Mouse (Mus musculus): ENCODE measurements around the gene Slc38a7. TPM values are rescaled to one million over a fixed set of nuclear protein-coding genes. Genes with fewer than 3 reads are reported as not detected.

The Slc38a7 gene
- polyA plus RNA-seq, 1 experiment = 26.2 TPM

DNA sequence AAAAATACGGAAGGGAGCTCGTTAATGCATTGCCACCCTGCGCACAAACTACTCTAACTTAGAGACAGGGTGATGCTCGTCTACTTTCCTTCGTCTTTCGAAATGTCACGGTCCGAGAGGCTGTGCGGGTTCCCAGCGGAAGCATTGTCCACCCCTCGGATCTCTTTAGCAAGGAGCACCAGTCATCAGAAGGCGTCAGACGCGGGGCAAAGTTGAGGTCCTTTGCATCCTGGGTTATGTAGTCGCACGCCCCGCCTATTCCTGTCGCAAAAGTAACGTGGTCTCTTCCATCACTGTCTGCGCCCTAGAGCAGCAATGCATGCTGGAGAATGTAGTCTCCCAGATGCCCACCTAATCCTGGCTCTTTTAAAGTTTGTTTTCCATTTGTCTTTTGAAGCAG is 45.5 kb downstream of the Slc38a7 start:
- H3K36me3 ChIP-seq (ENCODE audit: control insufficient read depth, insufficient read depth) = peaks cover 7% of the 10 kb centered on the region
- H3K79me2 ChIP-seq (ENCODE audit: control insufficient read depth, insufficient read depth) = peaks cover 49% of the 10 kb centered on the region
- peak overlapping the region; percentile 93 for H3K4me3 ChIP-seq (ENCODE audit: insufficient read depth, poor library complexity, severe bottlenecking)
- H3K27me3 ChIP-seq (ENCODE audit: control insufficient read depth, insufficient read depth, insufficient read length) = no peaks in the 10 kb centered on the region
- peak overlapping the region; percentile 43 for H3ac ChIP-seq (ENCODE audit: control insufficient read depth, insufficient read length, low read depth)
- peaks cover 42% of the 10 kb centered on the region for H3K79me3 ChIP-seq (ENCODE audit: low read depth)
- TF ChIP-seq CEBPB (IDR thresholded peaks at IDR 0.05; ENCODE audit: low read depth) (no peak), USF1 (IDR thresholded peaks at IDR 0.05; ENCODE audit: low read depth) (peak; percentile 60)

DNA sequence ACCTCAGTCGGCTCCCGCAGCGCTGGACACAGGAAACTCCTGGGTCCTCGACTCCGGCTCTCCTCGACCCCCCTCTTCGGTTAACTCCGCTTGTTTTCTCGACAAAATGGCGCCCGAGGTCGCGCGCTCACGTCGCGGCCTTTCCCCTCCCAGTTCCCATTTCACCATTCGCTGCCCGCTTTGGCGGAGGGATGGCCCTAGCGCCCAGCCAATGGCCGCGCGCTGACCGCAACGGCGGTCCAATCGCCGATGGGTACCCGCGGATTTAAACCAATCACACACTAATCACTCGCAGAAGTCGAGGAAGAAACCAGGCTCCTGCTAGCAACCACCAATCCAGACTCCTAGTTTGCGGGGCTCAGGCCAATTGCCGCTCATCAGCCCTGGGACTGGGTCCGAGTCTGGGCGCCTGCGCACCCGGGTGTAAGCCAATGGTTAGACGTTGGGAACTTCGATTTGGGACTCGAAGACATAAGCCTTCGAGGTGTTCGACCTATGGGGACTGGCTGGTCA is 46.0 kb downstream of the Slc38a7 start, which contains the start of gene Cnot1:
TSS of gene Cnot1 (minus strand) at position 134 of the 513 bp plus-strand sequence.
- no peaks in the 10 kb centered on the region for H3K27me3 ChIP-seq (ENCODE audit: control insufficient read depth, insufficient read depth, insufficient read length)
- TF ChIP-seq USF1 (IDR thresholded peaks at IDR 0.05; ENCODE audit: low read depth) = no peak
- no peak for TF ChIP-seq MYOD1 (IDR thresholded peaks at IDR 0.05; ENCODE audit: control insufficient read depth, insufficient read length, low read depth)
- no peak for TF ChIP-seq FOSL1 (IDR thresholded peaks at IDR 0.05; ENCODE audit: insufficient read depth, low read length, poor library complexity, severe bottlenecking)
- no peak for TF ChIP-seq CTCF (IDR thresholded peaks at IDR 0.05; ENCODE audit: control insufficient read depth, insufficient read depth, insufficient read length)
- TF ChIP-seq MYOG (IDR thresholded peaks at IDR 0.05; ENCODE audit: control insufficient read depth, extremely low read depth, insufficient read length) = no peak
- no peak for TF ChIP-seq CEBPB (IDR thresholded peaks at IDR 0.05; ENCODE audit: low read depth)
- peak within 1 kb of the TSS; percentile 95 for H3ac ChIP-seq (ENCODE audit: control insufficient read depth, insufficient read length, low read depth)
- peaks cover 47% of the 10 kb centered on the region for H3K79me3 ChIP-seq (ENCODE audit: low read depth)
- H3K36me3 ChIP-seq (ENCODE audit: control insufficient read depth, insufficient read depth) = peaks cover 8% of the 10 kb centered on the region
- H3K4me3 ChIP-seq (ENCODE audit: insufficient read depth, poor library complexity, severe bottlenecking) = peak within 1 kb of the TSS; percentile 93
- H3K79me2 ChIP-seq (ENCODE audit: control insufficient read depth, insufficient read depth) = peaks cover 54% of the 10 kb centered on the region

DNA sequence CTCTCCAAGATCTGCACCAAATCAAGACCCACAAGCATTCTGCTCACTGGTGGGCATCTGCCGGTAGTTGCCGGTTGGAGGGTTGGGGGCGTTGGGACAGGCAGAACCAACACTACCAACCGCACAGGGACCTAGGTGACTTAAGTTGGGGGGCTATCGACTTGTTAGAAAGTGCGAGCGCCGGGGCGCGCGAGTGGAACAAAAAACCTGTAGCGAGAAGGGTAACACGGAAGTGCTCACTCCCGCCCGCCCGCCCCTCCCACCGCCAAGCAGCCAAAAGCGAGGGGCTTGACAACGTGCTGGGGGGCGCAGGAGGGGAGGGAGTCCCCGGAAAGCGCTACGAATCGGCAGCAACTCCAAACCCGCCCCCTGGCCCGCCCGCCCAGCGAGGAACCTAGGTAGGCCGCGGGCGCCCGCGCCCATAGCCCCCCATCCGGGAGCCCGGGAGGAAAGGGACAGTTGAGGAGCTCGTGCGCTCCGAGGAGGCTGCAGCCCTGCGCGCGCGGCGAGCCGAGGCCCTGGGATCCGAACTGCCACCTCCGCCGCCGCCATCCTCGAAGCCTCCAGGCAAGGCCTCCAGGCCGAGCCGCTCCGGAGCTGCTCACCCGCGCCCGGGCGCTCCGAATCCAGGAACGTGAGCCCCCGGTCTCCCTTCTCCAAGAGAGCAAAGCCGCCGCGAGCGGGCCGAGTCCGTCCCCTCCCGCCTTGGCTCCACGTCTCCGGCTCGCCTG is 46.7 kb downstream of the Slc38a7 start:
- H3ac ChIP-seq (ENCODE audit: control insufficient read depth, insufficient read length, low read depth) = peak overlapping the region; percentile 95
- peaks cover 54% of the 10 kb centered on the region for H3K79me3 ChIP-seq (ENCODE audit: low read depth)
- peak overlapping the region; percentile 93 for H3K4me3 ChIP-seq (ENCODE audit: insufficient read depth, poor library complexity, severe bottlenecking)
- H3K27me3 ChIP-seq (ENCODE audit: control insufficient read depth, insufficient read depth, insufficient read length) = no peaks in the 10 kb centered on the region
- TF ChIP-seq CTCF (IDR thresholded peaks at IDR 0.05; ENCODE audit: control insufficient read depth, insufficient read depth, insufficient read length) (no peak), MAX (IDR thresholded peaks at IDR 0.05) (no peak), MYOG (IDR thresholded peaks at IDR 0.05; ENCODE audit: control insufficient read depth, extremely low read depth, insufficient read length) (no peak), FOSL1 (IDR thresholded peaks at IDR 0.05; ENCODE audit: insufficient read depth, low read length, poor library complexity, severe bottlenecking) (no peak), USF1 (IDR thresholded peaks at IDR 0.05; ENCODE audit: low read depth) (no peak), CEBPB (IDR thresholded peaks at IDR 0.05; ENCODE audit: low read depth) (no peak), MYOD1 (IDR thresholded peaks at IDR 0.05; ENCODE audit: control insufficient read depth, insufficient read length, low read depth) (no peak)
- peaks cover 16% of the 10 kb centered on the region for H3K36me3 ChIP-seq (ENCODE audit: control insufficient read depth, insufficient read depth)
- peaks cover 61% of the 10 kb centered on the region for H3K79me2 ChIP-seq (ENCODE audit: control insufficient read depth, insufficient read depth)

DNA sequence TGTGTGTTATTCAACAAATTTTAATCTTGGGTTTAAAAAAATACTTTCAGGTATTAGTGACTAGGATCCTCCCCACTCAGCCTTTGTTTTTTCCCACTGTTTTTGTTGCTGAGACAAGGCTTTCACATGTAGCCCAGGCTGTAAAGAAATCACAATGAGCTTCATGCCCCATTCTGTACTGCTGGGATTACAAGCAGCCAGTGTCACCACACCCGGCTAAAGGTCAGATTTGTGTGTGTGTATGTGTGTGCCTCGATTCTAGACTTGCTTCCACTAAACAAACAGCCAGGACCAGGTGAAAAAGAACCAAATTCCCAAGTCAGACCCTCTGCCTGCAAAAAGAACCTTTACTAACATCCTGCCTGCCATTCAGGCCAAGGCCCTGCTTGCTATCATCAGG is 47.9 kb downstream of the Slc38a7 start:
- TF ChIP-seq CTCF (IDR thresholded peaks at IDR 0.05; ENCODE audit: control insufficient read depth, insufficient read depth, insufficient read length) (no peak), FOSL1 (IDR thresholded peaks at IDR 0.05; ENCODE audit: insufficient read depth, low read length, poor library complexity, severe bottlenecking) (no peak), MYOD1 (IDR thresholded peaks at IDR 0.05; ENCODE audit: control insufficient read depth, insufficient read length, low read depth) (no peak), USF1 (IDR thresholded peaks at IDR 0.05; ENCODE audit: low read depth) (no peak), CEBPB (IDR thresholded peaks at IDR 0.05; ENCODE audit: low read depth) (no peak), MAX (IDR thresholded peaks at IDR 0.05) (no peak), MYOG (IDR thresholded peaks at IDR 0.05; ENCODE audit: control insufficient read depth, extremely low read depth, insufficient read length) (no peak)
- H3ac ChIP-seq (ENCODE audit: control insufficient read depth, insufficient read length, low read depth) = peak overlapping the region; percentile 23
- peak overlapping the region; percentile 93 for H3K4me3 ChIP-seq (ENCODE audit: insufficient read depth, poor library complexity, severe bottlenecking)
- peaks cover 73% of the 10 kb centered on the region for H3K79me2 ChIP-seq (ENCODE audit: control insufficient read depth, insufficient read depth)
- no peaks in the 10 kb centered on the region for H3K27me3 ChIP-seq (ENCODE audit: control insufficient read depth, insufficient read depth, insufficient read length)
- H3K79me3 ChIP-seq (ENCODE audit: low read depth) = peaks cover 66% of the 10 kb centered on the region
- H3K36me3 ChIP-seq (ENCODE audit: control insufficient read depth, insufficient read depth) = peaks cover 23% of the 10 kb centered on the region

DNA sequence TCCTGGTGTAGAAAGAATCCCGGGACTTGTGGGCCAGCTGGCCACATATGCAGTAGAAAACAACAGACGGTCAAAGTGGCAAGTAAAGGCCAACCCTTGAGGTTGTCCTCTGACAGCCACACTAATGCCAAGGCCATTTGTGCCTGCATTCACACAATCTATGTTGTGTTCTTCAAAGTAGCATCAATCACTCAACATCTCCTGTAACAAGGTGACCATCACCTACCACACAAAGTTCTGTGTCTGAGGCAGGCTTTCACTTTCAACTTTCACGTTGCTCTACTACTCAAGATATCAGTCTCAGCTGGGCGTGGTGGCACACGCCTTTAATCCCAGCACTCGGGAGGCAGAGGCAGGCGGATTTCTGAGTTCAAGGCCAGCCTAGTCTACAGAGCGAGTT is 51.1 kb downstream of the Slc38a7 start:
- Histone ChIP-seq H3K36me3 (ENCODE audit: control insufficient read depth, insufficient read depth) (peaks cover 52% of the 10 kb centered on the region), H3K4me3 (ENCODE audit: insufficient read depth, poor library complexity, severe bottlenecking) (no peak overlapping the region), H3K27me3 (ENCODE audit: control insufficient read depth, insufficient read depth, insufficient read length) (no peaks in the 10 kb centered on the region), H3K79me2 (ENCODE audit: control insufficient read depth, insufficient read depth) (peaks cover 100% of the 10 kb centered on the region), H3ac (ENCODE audit: control insufficient read depth, insufficient read length, low read depth) (no peak overlapping the region), H3K79me3 (ENCODE audit: low read depth) (peaks cover 96% of the 10 kb centered on the region)
- TF ChIP-seq FOSL1 (IDR thresholded peaks at IDR 0.05; ENCODE audit: insufficient read depth, low read length, poor library complexity, severe bottlenecking) (no peak), MYOG (IDR thresholded peaks at IDR 0.05; ENCODE audit: control insufficient read depth, extremely low read depth, insufficient read length) (no peak), MAX (IDR thresholded peaks at IDR 0.05) (no peak), MYOD1 (IDR thresholded peaks at IDR 0.05; ENCODE audit: control insufficient read depth, insufficient read length, low read depth) (no peak), CEBPB (IDR thresholded peaks at IDR 0.05; ENCODE audit: low read depth) (no peak), USF1 (IDR thresholded peaks at IDR 0.05; ENCODE audit: low read depth) (no peak), CTCF (IDR thresholded peaks at IDR 0.05; ENCODE audit: control insufficient read depth, insufficient read depth, insufficient read length) (no peak)
